Mouse (Mus musculus) urinary bladder, postnatal 10 days (tissue): Measurements from ENCODE around the gene Gbp2.
"Not testable (repeated sequence)": the region's sequence is repeated elsewhere in the genome, so short reads cannot be mapped to it uniquely, and the experiment has no call there.

Source experiments
- DNase-seq: peaks from one replicate; pipeline ENCODE4 v3.0.0; 2022; ENCODE audit warnings: low spot score

Gbp2 gene

GRCm38 (mm10) chr3:142620111-142620955 lies at the start of gene Gbp2:
Gbp2 (plus strand) TSS chr3:142620602.
- no peak for DNase-seq

- DNase-seq: no peak
Observed at GRCm38 (mm10) chr3:142570738-142571137, 49.7 kb upstream of the Gbp2 start.

- no peak for DNase-seq
Observed at GRCm38 (mm10) chr3:142577108-142577507, 43.3 kb upstream of the Gbp2 start.

- DNase-seq: no peak
Observed at GRCm38 (mm10) chr3:142578342-142578741, 42.1 kb upstream of the Gbp2 start.

- DNase-seq: no peak
Observed at GRCm38 (mm10) chr3:142583067-142583466, 37.3 kb upstream of the Gbp2 start.

- no peak for DNase-seq
Observed at GRCm38 (mm10) chr3:142587386-142587785, 33.0 kb upstream of the Gbp2 start.

- DNase-seq: no peak
Observed at GRCm38 (mm10) chr3:142588888-142589287, 31.5 kb upstream of the Gbp2 start.

GRCm38 (mm10) chr3:142590431-142591067 lies 29.9 kb upstream of the Gbp2 start:
- DNase-seq: no peak

GRCm38 (mm10) chr3:142594547-142594946 lies 25.9 kb upstream of the Gbp2 start, which contains the start of gene Gbp2b:
Gbp2b (plus strand) TSS chr3:142594847.
- DNase-seq: no peak

GRCm38 (mm10) chr3:142597923-142598322 lies 22.5 kb upstream of the Gbp2 start:
- no peak for DNase-seq

- DNase-seq: no peak
Observed at GRCm38 (mm10) chr3:142601675-142602074, 18.7 kb upstream of the Gbp2 start.

- DNase-seq: no peak
Observed at GRCm38 (mm10) chr3:142618658-142619057, 1.7 kb upstream of the Gbp2 start.

- no peak for DNase-seq
Observed at GRCm38 (mm10) chr3:142619606-142620005, 796 bp upstream of the Gbp2 start.

- no peak for DNase-seq
Observed at GRCm38 (mm10) chr3:142620956-142621562, 657 bp downstream of the Gbp2 start.

- no peak for DNase-seq
Observed at GRCm38 (mm10) chr3:142630385-142630784, 10.0 kb downstream of the Gbp2 start.

GRCm38 (mm10) chr3:142640201-142640600 lies 19.8 kb downstream of the Gbp2 start:
- DNase-seq: no peak

- peak; percentile 27 for DNase-seq
Observed at GRCm38 (mm10) chr3:142645949-142646348, 25.5 kb downstream of the Gbp2 start.

GRCm38 (mm10) chr3:142647836-142648235 lies 27.4 kb downstream of the Gbp2 start:
- DNase-seq: not testable (repeated sequence)

GRCm38 (mm10) chr3:142650205-142650604 lies 29.8 kb downstream of the Gbp2 start:
- no peak for DNase-seq

- DNase-seq: no peak
Observed at GRCm38 (mm10) chr3:142664723-142665122, 44.3 kb downstream of the Gbp2 start.

- DNase-seq: no peak
Observed at GRCm38 (mm10) chr3:142674607-142675006, 54.2 kb downstream of the Gbp2 start.
